Mouse (Mus musculus) right cerebral cortex, postnatal 25 days (tissue): ENCODE measurements around the gene Anp32e.
"Not testable (repeated sequence)": the region's sequence is repeated elsewhere in the genome, so short reads cannot be mapped to it uniquely, and the experiment has no call there.

Experiments used
- DNase-seq: peaks from one replicate; pipeline ENCODE4 v3.0.0; 2022

The Anp32e gene

DNA sequence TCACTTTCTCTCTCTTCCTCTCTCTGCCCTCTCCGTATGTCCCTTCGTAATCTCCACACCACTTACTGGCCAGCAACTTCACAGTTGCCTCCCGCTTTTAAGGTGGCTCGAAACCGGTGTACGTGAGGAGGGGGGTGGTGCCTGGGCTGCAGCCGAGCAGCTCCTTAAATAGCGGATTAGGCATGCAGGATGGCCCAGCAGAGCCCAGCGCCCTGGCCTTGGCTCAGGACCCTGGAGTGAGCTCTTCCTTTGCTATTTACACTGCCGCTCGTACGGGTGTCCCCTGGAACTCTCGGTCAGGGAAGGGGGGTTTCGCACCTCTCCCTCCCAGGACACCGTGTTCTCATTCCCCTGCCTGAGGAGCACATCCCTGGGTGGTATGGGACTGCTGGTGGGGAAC is 24.5 kb upstream of the Anp32e start, which contains the start of gene Car14:
Gene Car14 (minus strand): TSS at position 124 of the 400 bp plus-strand sequence.
- DNase-seq: no peak

GRCm38 (mm10) chr3:95905146-95905939 is 23.7 kb upstream of the Anp32e start:
- DNase-seq: no peak

- peak; percentile 43 for DNase-seq
Measured at GRCm38 (mm10) chr3:95905940-95906492, 23.0 kb upstream of the Anp32e start.

GRCm38 (mm10) chr3:95906860-95907259 is 22.2 kb upstream of the Anp32e start:
- no peak for DNase-seq

DNA sequence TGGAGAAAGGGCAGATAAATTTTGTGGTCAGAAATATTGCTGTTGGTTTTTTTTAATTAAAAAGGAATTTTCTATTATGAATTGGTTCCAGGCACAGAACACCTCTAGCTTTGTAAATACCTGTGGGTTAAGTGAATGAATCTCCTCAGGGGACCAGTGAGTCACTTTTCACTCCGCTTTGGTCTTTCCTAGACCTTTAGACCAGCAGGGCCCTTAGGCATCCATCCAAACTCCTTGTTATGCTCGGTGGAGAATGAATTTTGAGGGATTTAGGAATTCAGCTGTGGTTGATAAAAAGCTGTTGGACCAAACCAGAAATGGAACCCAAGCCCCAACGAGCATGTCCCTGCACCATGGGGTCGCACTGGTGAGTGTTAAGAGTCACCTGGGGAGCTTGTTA is 21.4 kb upstream of the Anp32e start:
- DNase-seq: no peak

- no peak for DNase-seq
Measured at GRCm38 (mm10) chr3:95914706-95915105, 14.3 kb upstream of the Anp32e start.

DNA sequence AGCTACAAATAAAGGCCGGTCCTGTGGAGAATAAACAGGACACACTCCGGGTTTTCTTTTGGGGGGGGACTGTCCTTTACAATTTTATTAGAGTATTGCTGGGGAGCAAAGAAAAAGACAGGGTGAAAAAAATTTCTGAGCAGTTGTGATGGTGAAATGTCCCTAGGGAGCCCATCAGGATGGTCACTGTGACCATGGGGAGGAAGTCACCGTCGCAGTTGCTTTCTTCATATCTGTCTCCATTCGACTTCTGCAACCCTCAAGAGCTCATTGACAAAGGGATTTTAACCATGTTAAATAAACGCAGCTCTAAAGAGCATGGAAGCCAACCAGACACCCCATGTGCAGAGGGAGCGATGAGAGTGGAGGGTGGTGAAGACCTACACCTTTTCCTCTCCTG is 12.3 kb upstream of the Anp32e start:
- no peak for DNase-seq

DNA sequence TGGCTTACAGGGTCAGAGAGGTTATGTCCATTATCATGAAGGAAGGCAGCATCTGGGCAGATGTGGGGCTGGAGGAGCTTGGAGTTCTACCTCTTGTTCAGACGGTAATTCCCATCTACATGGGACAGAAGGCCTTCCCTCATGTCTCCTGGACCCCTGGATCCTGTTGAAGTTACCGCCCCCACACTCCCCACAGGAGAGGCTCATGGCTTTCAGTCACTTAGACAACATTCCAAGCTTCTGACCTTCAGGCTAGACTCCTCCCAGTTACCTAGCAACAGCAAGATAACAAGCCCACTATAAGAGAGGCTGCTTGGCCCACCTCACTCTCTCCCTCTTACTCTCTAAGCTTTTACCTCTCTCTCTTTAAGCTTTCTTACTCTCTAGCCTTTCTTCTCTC is 8.5 kb upstream of the Anp32e start:
- not testable (repeated sequence) for DNase-seq

DNA sequence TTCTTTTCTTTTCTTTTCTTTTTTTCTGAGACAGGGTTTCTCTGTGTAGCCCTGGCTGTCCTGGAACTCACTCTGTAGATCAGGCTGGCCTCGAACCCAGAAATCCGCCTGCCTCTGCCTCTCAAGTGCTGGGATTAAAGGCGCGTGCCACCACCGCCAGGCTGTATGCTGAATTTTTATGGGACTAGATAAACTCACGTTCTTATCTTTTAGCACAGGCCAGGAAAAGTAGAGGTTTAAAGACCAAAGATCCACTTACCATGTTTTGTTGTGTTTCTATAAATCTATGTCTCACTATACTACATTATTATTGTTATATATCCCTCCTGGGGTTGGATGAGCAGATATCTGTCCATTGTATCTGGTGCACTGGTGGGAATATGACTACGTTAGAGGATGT is 5.6 kb upstream of the Anp32e start:
- DNase-seq: not testable (repeated sequence)

DNA sequence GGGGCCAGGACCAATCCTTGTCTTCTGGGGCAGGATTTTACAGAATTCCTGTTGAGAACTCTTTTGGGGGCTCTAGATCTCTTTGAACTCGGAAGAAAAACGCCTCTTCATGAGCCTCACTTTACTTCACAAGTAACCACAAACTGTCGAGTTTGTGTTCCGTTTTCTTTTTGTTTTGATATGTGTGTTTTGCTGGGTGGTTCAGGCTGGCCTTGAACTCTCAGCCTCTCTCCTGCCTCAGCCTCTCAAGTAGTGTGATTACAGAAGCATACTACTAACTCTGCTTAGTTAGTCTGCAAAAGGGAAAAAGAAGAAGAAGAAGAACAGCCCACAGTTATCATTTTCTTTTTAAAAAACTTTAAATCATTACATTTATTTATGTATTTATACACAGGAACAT is 4.9 kb upstream of the Anp32e start:
- DNase-seq: no peak

GRCm38 (mm10) chr3:95925087-95925486 is 4.0 kb upstream of the Anp32e start:
- DNase-seq: no peak

- no peak for DNase-seq
Measured at GRCm38 (mm10) chr3:95928261-95928657, 787 bp upstream of the Anp32e start.

DNA sequence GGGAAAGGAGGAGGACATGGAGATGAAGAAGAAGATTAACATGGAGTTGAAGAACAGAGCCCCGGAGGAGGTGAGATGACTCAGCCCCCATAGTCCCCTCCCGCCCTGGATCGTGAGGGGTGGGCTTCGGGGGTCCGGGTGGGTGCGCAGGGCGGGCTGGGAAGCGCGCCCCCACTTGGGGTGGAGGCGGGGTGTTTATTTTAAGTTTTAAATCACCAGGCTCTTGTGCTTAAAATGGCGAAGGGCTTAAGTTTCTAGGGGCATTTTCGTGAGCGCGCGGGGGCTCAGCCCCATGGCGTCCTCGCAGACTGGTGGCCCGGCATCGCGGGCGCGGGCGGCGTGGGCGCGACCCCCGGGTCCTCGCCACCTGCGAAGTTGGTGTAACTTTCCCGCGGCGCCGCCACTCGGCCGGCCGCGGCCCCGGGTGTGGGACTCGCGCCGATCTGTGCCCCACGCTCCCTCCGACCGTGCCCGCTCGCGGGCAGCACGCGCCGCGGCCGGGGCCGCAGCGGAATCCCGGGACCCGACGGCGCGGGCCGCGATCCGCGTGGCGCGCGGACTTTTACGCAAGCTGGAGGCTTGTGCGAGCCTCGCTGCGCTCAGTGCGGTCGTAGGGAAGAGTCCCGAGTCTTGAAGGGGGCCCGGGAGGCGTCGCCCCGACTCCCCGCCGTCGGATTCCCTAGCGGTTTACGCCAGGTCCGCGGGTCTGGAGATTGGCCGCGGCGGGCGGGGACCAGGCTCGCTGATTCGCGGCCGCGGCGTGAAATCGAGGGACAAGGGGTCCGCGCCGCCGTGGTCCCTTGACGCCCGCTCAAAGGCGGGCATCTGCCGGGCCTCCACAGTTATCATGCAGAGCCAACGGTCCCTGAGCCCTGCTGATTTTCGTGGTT is 780 bp downstream of the Anp32e start:
- DNase-seq: peak; percentile 45

GRCm38 (mm10) chr3:95930471-95930789 is 1.4 kb downstream of the Anp32e start:
- DNase-seq: no peak

DNA sequence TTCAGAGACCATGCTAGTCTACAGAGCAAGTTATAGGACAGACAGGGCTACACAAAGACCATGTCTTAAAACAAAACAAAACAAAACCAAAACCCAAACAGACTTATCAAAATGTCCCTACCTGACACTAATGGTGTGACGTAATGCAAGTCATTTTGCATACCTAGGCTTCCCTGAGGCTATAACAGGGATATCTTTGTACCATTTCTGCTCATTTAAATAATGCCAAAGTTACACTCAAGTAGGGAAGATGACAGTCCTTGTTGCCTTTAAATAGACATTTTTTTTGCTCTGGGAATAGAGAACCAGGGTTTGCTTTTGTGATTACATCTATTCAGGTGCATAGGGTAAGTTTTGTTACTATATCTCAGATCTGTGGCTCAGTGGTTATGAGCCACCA is 2.4 kb downstream of the Anp32e start:
- DNase-seq: no peak

DNA sequence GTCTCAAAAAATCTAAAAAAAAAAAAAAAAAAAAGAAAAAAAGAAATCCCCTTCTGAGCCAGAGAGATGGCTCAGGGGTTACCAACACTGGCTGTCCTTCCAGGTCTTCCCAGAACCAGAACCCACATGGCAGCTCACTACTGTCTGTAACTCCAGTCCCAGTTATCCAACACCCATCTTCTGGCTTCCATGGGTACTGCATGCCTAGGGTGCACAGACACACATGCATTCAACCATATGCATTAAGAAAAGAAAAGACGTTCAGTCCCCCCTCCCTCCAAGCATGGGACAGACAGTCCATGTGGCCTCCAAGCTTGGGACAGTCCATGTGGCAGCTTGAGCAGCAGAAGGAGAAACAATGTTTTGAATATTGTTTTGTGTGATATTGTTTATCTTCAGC is 3.1 kb downstream of the Anp32e start:
- DNase-seq: no peak

DNA sequence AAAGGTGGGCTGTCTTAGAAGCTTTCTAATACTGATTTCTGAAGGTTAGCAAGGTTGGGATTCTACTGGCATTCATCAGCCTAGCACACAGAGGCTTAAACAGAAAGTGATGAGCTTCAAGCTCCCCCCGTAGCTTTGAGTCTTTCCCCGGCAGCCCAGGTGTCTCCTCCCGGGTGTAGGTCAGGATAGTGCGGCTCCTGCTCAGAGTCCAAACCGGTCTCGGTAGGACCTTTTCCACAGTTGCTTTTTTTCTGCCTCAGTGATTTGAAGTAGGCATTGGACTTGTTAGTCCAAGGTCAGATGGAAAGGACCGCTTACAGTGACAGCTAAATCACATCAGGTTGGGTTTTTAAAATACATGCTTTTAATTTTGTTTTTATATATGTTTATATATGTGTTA is 3.5 kb downstream of the Anp32e start:
- no peak for DNase-seq

DNA sequence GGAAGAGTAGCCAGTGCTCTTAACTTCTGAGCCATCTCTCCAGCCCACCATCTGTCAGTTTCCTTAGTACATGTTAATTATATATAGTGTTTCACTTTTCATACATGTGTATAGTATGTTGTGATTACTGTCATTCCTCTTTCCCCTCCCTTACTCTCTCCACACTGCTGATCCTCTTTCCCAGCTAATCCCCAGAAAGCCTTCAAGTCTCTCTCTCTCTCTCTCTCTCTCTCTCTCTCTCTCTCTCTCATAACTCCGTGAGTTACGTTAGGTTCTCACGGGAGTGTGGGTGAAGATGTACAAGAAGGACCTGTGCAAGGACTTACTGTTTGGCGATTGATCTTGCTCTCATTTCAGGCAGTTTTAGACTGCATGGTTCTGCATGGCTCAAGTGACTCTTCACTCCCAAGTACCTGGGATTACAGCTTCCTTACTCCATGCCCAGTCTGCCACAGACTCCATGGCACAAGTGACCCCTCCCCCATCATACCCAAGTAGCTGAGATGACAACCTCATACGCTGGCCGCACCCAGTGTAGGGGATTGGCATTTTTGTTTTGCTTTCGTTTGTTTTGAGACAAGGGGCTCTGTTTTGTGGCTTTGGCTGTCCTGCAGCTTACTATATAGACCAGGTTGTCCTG is 4.2 kb downstream of the Anp32e start:
- no peak for DNase-seq

GRCm38 (mm10) chr3:95934448-95934847 is 5.4 kb downstream of the Anp32e start:
- DNase-seq: no peak

GRCm38 (mm10) chr3:95938217-95938616 is 9.2 kb downstream of the Anp32e start:
- DNase-seq: no peak

DNA sequence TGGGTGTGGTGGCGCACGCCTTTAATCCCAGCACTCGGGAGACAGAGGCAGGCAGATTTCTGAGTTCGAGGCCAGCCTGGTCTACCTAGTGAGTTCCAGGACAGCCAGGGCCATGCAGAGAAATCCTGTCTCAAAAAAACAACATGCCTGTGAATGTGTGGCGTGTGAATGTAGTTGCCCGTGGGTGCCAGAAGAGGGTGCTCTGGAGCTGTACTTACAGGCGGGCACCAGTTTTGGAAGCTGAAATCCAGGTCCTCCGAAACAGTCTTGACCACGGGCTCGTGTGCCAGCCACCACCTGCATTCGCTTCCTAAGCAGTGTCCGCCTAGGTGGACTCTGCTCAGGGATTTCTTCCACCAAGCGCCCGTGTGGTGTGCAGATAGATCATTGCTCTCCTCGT is 9.8 kb downstream of the Anp32e start:
- no peak for DNase-seq

- DNase-seq: no peak
Measured at GRCm38 (mm10) chr3:95942749-95943148, 13.7 kb downstream of the Anp32e start.

- DNase-seq: no peak
Measured at GRCm38 (mm10) chr3:95943226-95943625, 14.2 kb downstream of the Anp32e start.
